Mouse (Mus musculus): ENCODE data around the gene Cldn7. TPM values are rescaled to one million over a fixed set of nuclear protein-coding genes. Genes with fewer than 3 reads are reported as not detected.
A peak's percentile ranks its signal among the peaks of the same experiment; 100 is the strongest.

Cldn7 gene
- polyA plus RNA-seq, 1 experiment from 2014 or later: 86.4 TPM

DNA sequence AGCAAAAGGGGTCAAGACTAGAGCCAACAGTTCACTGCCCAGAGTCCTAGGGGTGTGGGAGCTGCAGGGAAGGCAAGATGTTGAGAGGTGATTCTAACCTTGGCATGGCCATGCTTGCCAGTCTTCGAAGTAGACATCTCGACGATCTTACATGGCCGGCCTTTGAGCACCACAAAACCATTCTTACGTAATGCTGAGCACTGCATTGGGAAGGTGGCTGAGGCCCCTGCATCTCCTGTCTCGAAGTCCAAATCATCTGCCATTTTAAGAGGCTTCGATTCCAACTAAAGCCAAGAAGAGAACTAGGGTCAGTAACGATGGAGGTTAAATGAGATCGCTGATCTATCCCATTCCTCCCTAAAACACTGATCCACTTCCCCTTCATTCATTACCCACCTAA lies 45.5 kb upstream of the Cldn7 start:
- DNase-seq: no peak

DNA sequence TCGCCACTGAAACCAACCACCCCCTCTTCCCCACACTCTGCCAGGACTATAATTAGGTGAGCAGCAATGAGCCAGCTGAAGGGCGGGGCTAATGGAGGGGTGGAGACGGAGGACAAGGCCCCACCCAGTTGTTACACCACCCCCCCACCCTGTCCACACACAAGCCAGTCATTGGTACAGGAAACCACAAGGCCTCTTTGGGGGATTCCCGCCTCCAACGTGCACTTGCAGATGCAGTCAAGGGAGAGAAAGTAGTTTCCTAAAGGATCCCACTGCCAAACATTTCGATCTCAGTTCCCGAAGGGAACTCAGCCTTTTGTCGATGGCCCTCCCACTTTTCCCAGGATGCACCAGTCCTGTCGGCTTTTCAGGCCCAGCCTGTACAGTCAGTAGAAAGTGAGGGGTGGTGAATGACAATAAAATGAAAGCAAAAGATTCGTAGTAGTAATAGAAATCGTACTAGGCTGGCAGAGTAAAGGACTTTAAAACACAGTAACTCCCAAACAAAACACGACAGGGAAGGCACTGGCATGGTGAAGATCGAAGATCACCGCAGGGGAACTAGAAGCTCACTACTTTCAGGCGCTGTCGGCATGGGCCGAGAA lies 44.8 kb upstream of the Cldn7 start:
- H3K4me3 ChIP-seq (ENCODE audit: low read depth, low read length): peak overlapping the region; percentile 97
- H3K27me3 ChIP-seq (ENCODE audit: insufficient read depth, low read length): no peaks in the 10 kb centered on the region
- WGBS: 2% methylated on average over 17 of the region's 17 CpGs
- H3K36me3 ChIP-seq (ENCODE audit: insufficient read depth): peaks cover 48% of the 10 kb centered on the region
- peak overlapping the region; percentile 98 for H3K9ac ChIP-seq
- peak overlapping the region; percentile 97 for H3K27ac ChIP-seq (ENCODE audit: low read depth)
- peak; percentile 82 for DNase-seq
- H3K4me1 ChIP-seq (ENCODE audit: insufficient read depth): peaks cover 7% of the 10 kb centered on the region; the same call in 1 of the 2 replicates
- peak overlapping the region; percentile 67 for H3K4me2 ChIP-seq
- no peak for ATAC-seq (ENCODE audit: insufficient read depth)
- no peaks in the 10 kb centered on the region for H3K9me3 ChIP-seq (ENCODE audit: low read depth, low read length)
- TF ChIP-seq CTCF (IDR thresholded peaks at IDR 0.05; ENCODE audit: low read depth): no peak

More for the DNA sequence above, 45.5 kb upstream of the Cldn7 start:
- Histone ChIP-seq H3K36me3 (ENCODE audit: insufficient read depth) (peaks cover 49% of the 10 kb centered on the region), H3K9ac (peak overlapping the region; percentile 98), H3K9me3 (ENCODE audit: low read depth, low read length) (no peaks in the 10 kb centered on the region), H3K4me2 (peak overlapping the region; percentile 67), H3K4me1 (ENCODE audit: insufficient read depth) (peaks cover 7% of the 10 kb centered on the region; the same call in 1 of the 2 replicates), H3K27me3 (ENCODE audit: insufficient read depth, low read length) (no peaks in the 10 kb centered on the region), H3K27ac (ENCODE audit: low read depth) (peak overlapping the region; percentile 97), H3K4me3 (ENCODE audit: low read depth, low read length) (peak overlapping the region; percentile 97)
- ATAC-seq (ENCODE audit: insufficient read depth): no peak
- TF ChIP-seq CTCF (IDR thresholded peaks at IDR 0.05; ENCODE audit: low read depth): no peak
- 78% methylated on average over 9 of the region's 9 CpGs for WGBS

- DNase-seq (peak; percentile 39), ATAC-seq (ENCODE audit: insufficient read depth) (peak; percentile 21)
- Histone ChIP-seq H3K36me3 (ENCODE audit: insufficient read depth) (peaks cover 41% of the 10 kb centered on the region), H3K9ac (peak overlapping the region; percentile 98), H3K4me2 (peak overlapping the region; percentile 67), H3K4me3 (ENCODE audit: low read depth, low read length) (peak overlapping the region; percentile 97), H3K27ac (ENCODE audit: low read depth) (peak overlapping the region; percentile 97), H3K27me3 (ENCODE audit: insufficient read depth, low read length) (no peaks in the 10 kb centered on the region), H3K9me3 (ENCODE audit: low read depth, low read length) (no peaks in the 10 kb centered on the region), H3K4me1 (ENCODE audit: insufficient read depth) (peaks cover 7% of the 10 kb centered on the region; the same call in 1 of the 2 replicates)
- TF ChIP-seq CTCF (IDR thresholded peaks at IDR 0.05; ENCODE audit: low read depth): no peak
- WGBS: under 1% methylated on average over 48 of the region's 65 CpGs
Observed at GRCm38 (mm10) chr11:69920266-69921031, 44.1 kb upstream of the Cldn7 start.

DNA sequence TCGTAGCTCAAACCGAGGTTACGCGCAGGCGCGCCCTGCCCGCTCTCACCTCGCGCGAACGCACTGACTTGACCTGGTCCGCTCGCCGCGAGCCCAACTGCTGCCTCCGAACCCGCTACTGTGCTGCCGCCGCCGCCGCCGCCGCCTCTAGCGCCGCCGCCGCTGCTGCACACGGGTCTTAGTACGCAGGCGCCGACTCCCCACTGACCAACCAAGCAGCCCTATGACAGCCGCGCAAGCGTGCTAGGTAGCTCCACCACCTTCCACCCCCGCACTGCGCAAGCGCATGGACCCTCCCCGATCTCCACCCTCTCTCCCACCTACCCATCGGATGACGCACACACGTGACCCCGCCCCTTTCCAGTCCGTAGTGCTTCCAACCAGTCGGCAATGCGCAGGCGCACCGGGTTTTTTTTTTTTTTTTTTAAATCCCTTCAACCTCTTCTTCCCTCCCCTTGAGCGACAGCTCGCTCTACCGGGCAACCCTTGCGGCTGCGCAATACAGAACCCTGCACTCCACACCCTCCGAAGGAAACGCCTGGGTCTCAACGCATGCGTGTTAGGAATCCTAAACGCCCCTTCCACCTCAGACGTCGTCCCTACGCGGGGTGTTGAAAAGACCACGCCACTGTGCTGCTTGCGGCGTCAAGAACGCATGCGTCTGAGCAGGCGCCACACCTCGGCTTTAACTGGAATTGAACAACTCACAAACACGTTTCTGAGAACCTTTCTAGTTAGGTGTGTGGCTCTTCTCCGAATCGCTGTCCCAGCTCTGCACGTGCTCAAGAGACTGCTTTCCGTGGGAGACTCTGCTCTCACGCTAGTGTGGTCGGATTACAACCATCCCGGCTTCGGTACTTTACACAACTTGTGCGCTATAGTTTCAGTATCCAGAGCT lies 43.2 kb upstream of the Cldn7 start, which contains the start of gene Eif5a:
TSS of gene Eif5a (minus strand) at position 845 of the 898 bp plus-strand sequence.
- Histone ChIP-seq H3K27me3 (ENCODE audit: insufficient read depth, low read length) (no peaks in the 10 kb centered on the region), H3K36me3 (ENCODE audit: insufficient read depth) (peaks cover 32% of the 10 kb centered on the region), H3K4me3 (ENCODE audit: low read depth, low read length) (peak within 1 kb of the TSS; percentile 97), H3K27ac (ENCODE audit: low read depth) (peak within 1 kb of the TSS; percentile 97), H3K4me2 (peak within 1 kb of the TSS; percentile 67), H3K9ac (peak within 1 kb of the TSS; percentile 98), H3K9me3 (ENCODE audit: low read depth, low read length) (no peaks in the 10 kb centered on the region), H3K4me1 (ENCODE audit: insufficient read depth) (peaks cover 4% of the 10 kb centered on the region; the same call in 1 of the 2 replicates)
- DNase-seq (peak; percentile 100), ATAC-seq (ENCODE audit: insufficient read depth) (peak; percentile 95)
- TF ChIP-seq CTCF (IDR thresholded peaks at IDR 0.05; ENCODE audit: low read depth): peak; percentile 76
- WGBS: under 1% methylated on average over 78 of the region's 78 CpGs

DNA sequence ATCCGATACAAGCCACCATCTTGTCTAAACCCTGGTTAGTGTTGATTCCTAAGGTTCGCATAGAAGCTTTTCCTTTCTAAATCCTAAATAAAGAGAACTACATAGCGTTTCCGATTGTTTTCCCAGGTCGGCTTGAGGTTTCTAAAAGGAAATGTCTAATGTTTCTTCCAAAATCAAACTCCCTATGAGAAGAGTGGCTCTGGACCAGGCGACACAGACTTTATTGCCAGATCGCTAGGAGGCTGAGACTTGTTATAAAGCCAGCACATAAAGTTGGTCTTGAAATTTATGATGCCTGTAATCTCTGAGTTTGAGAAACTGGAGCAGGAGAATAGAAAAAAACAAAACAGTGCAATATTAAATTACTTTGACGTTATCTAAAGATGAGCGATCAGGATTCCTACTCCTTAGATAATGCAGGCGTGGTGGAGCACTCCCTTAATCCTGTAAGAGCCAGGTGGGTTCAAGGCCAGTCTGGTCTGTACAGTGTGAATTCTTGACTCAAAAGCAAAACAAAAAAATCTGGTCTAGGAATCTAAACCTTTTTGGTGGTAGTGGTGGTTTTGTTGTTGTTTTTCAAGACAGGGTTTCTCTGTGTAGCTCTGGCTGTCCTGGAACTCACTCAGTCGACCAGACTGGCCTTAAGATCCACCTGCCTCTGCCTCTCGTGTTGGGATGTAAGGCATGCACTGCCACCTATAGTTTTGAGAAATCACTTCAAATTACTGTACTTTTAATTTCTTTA lies 42.4 kb upstream of the Cldn7 start:
- peak overlapping the region; percentile 97 for H3K27ac ChIP-seq (ENCODE audit: low read depth)
- peak overlapping the region; percentile 67 for H3K4me2 ChIP-seq
- DNase-seq (no peak), ATAC-seq (ENCODE audit: insufficient read depth) (no peak)
- H3K9ac ChIP-seq: peak overlapping the region; percentile 59
- peaks cover 4% of the 10 kb centered on the region; the same call in 1 of the 2 replicates for H3K4me1 ChIP-seq (ENCODE audit: insufficient read depth)
- no peaks in the 10 kb centered on the region for H3K9me3 ChIP-seq (ENCODE audit: low read depth, low read length)
- no peaks in the 10 kb centered on the region for H3K27me3 ChIP-seq (ENCODE audit: insufficient read depth, low read length)
- H3K4me3 ChIP-seq (ENCODE audit: low read depth, low read length): peak overlapping the region; percentile 97
- 1% methylated on average over 12 of the region's 12 CpGs for WGBS
- H3K36me3 ChIP-seq (ENCODE audit: insufficient read depth): peaks cover 24% of the 10 kb centered on the region
- TF ChIP-seq CTCF (IDR thresholded peaks at IDR 0.05; ENCODE audit: low read depth): no peak; the same call in 1 of the 2 replicates

DNA sequence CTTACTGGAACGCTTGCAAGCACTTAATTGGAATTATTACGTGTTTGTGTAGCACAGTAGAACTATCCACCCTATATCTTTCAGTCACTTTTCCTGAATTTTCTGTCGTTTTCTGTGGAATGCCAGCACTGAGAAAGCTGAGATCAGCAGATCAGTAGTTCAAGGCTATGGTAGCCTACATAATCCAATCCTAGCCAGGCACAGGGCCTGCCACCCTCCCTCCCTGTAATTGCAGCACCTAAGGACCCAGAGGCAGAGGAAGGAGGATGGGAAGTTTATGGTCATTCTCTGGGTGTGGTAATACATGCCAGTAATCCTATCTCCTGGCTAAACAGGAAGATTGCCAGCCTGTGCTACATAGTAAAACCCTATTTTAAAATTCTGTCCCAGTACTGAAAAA lies 41.8 kb upstream of the Cldn7 start:
- Histone ChIP-seq H3K4me3 (ENCODE audit: low read depth, low read length) (peak overlapping the region; percentile 97; the same call in 1 of the 2 replicates), H3K4me2 (peak overlapping the region; percentile 67)
- no peak for DNase-seq

More for the DNA sequence above, 41.8 kb upstream of the Cldn7 start:
- no peak for ATAC-seq (ENCODE audit: insufficient read depth)
- Histone ChIP-seq H3K27me3 (ENCODE audit: insufficient read depth, low read length) (no peaks in the 10 kb centered on the region), H3K9me3 (ENCODE audit: low read depth, low read length) (no peaks in the 10 kb centered on the region), H3K9ac (peak overlapping the region; percentile 13), H3K36me3 (ENCODE audit: insufficient read depth) (peaks cover 18% of the 10 kb centered on the region), H3K4me1 (ENCODE audit: insufficient read depth) (peaks cover 4% of the 10 kb centered on the region; the same call in 1 of the 2 replicates), H3K27ac (ENCODE audit: low read depth) (0 out of 2 replicates have a peak overlapping the region, but pooled peaks have one; percentile 21)
- TF ChIP-seq CTCF (IDR thresholded peaks at IDR 0.05; ENCODE audit: low read depth): no peak
- 55% methylated on average over 3 of the region's 3 CpGs for WGBS
